Mouse (Mus musculus): ENCODE measurements around the gene Vmn1r183. TPM values are rescaled to one million over a fixed set of nuclear protein-coding genes. Genes with fewer than 3 reads are reported as not detected.

Vmn1r183 gene
- not detected in 2 replicates for polyA plus RNA-seq (2021; fragmentation: Nextera tagmentation)
- long read RNA-seq, experiment 1 = 0 reads
- long read RNA-seq, experiment 2 = 0 reads

DNA sequence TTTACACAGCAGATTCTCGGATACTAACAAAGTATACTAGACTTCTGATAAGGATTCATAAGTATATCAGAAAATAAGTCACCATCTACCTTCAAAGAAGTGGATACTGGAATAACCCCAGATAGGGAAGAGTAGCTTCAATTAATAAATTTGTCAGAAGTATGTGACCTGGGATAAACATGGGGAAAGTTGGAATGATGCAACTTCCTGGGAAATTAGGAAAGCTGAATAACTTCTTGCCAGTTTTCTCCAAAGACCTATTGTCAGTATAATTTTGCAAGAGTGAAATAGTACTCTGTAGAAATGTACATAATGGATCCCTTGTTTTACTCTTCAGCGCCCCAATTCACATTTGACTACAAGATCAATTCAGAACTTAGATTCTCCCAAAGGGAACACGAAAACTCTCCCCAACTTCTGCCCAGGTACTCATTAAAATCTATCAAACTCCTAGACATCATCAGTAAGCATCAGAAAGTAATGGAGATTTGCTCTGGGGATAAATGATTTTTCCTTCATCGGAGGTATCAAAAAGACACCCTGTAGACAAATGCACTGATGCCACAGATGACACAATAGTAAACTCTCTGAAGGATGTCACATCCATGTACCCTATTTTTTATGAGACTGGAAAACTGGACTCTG is at the start of gene Vmn1r183:
Vmn1r183 (plus strand) TSS at position 595 of the 645 bp plus-strand sequence.

DNA sequence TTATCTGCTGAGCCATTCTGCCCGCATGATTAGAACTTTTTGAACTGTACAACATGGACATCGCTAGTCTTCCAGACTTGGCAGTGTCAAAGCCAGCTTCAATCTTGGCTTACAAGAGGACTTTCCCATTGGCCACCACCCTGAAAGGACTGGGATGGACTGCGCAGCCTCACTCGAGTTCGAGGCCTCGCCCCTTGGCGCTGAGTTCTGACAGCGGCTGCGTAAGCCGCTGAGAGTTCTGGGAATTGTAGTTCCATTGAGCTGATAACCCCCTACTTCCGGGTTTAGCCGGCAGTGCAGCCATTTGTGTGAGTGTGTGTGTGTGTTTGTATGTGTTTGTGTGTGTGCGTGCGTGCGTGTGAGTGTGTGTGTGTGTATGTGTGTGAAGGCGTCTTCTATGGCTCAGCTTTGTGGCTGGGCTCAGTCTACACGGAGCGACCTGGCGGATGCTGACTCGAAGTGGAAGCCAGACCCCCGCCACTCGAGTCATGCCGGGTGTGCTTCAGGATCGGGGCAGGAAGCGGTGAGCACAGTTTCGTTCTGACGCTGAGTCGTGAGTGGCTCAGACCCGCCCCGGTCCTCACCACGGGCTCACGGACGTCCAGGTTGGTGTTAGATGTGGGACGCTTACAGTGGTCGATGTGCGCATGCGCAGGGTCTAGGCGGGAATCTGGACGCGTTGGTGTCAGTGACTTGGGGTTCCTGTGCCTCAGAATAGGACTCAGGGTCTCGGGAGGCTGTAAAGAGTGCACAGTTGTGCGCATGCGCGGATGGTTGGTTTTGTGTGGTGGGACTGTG is 28.8 kb downstream of the Vmn1r183 start, which contains the start of gene Zfp180:
Zfp180 (plus strand) TSS at position 291 of the 798 bp plus-strand sequence.

GRCm38 (mm10) chr7:24112156-24112856 is 59.3 kb downstream of the Vmn1r183 start, which contains the start of gene Zfp112:
Gene Zfp112, plus strand, starts transcription at chr7:24112314.

Other genes with a start within 250 kb of the Vmn1r183 start
- gene Vmn1r175, start 242.6 kb upstream of the Vmn1r183 start, polyA plus RNA-seq (2021; fragmentation: Nextera tagmentation) = not detected in 2 replicates
- not detected in 2 replicates for gene Vmn1r176, start 215.9 kb upstream of the Vmn1r183 start, polyA plus RNA-seq (2021; fragmentation: Nextera tagmentation)
- not detected in 2 replicates for gene Vmn1r177, start 186.8 kb upstream of the Vmn1r183 start, polyA plus RNA-seq (2021; fragmentation: Nextera tagmentation)
- not detected in 2 replicates for gene Vmn1r178, start 161.2 kb upstream of the Vmn1r183 start, polyA plus RNA-seq (2021; fragmentation: Nextera tagmentation)
- gene Vmn1r179, start 126.3 kb upstream of the Vmn1r183 start, polyA plus RNA-seq (2021; fragmentation: Nextera tagmentation) = not detected in 2 replicates
- not detected in 2 replicates for gene Vmn1r180, start 102.6 kb upstream of the Vmn1r183 start, polyA plus RNA-seq (2021; fragmentation: Nextera tagmentation)
- gene Vmn1r181, start 78.6 kb upstream of the Vmn1r183 start, polyA plus RNA-seq (2021; fragmentation: Nextera tagmentation) = not detected in 2 replicates
- gene V1rd19, start 51.6 kb upstream of the Vmn1r183 start, polyA plus RNA-seq (2021; fragmentation: Nextera tagmentation) = not detected in 2 replicates
- 18.2 and 19.7 TPM in 2 replicates for gene Zfp180, start 28.7 kb downstream of the Vmn1r183 start, polyA plus RNA-seq (2021; fragmentation: Nextera tagmentation)
- 2.3 TPM in 2 replicates for gene Zfp112, start 59.1 kb downstream of the Vmn1r183 start, polyA plus RNA-seq (2021; fragmentation: Nextera tagmentation)
- 11.1 and 12.1 TPM in 2 replicates for gene Zfp235, start 80.9 kb downstream of the Vmn1r183 start, polyA plus RNA-seq (2021; fragmentation: Nextera tagmentation)
- gene Zfp114, start 121.8 kb downstream of the Vmn1r183 start, polyA plus RNA-seq (2021; fragmentation: Nextera tagmentation) = 0.94 and 1.2 TPM in 2 replicates
- gene Zfp111, start 158.2 kb downstream of the Vmn1r183 start, polyA plus RNA-seq (2021; fragmentation: Nextera tagmentation) = 1.5 and 1.8 TPM in 2 replicates
- 3.6 and 3.8 TPM in 2 replicates for gene Zfp109, start 184.3 kb downstream of the Vmn1r183 start, polyA plus RNA-seq (2021; fragmentation: Nextera tagmentation)
- 2.3 and 2.5 TPM in 2 replicates for gene Zfp108, start 201.5 kb downstream of the Vmn1r183 start, polyA plus RNA-seq (2021; fragmentation: Nextera tagmentation)
- 6.3 and 7.2 TPM in 2 replicates for gene Zfp93, start 217.2 kb downstream of the Vmn1r183 start, polyA plus RNA-seq (2021; fragmentation: Nextera tagmentation)
- 12.8 and 14.5 TPM in 2 replicates for gene Zfp61, start 248.0 kb downstream of the Vmn1r183 start, polyA plus RNA-seq (2021; fragmentation: Nextera tagmentation)

All from layer of hippocampus, adult 6 months (tissue).